Mouse (Mus musculus): ENCODE data around the gene Cdc42se2. TPM values are rescaled to one million over a fixed set of nuclear protein-coding genes. Genes with fewer than 3 reads are reported as not detected.

The Cdc42se2 gene
- polyA plus RNA-seq, 1 experiment from 2014 or later: 110 TPM

GRCm38 (mm10) chr11:54771549-54771948 lies 15.9 kb downstream of the Cdc42se2 start:
- Histone ChIP-seq H3K9me3 (ENCODE audit: control insufficient read depth, low read length) (no peaks in the 10 kb centered on the region), H3K36me3 (ENCODE audit: control insufficient read depth, insufficient read depth, low read length) (no peaks in the 10 kb centered on the region), H3K4me3 (ENCODE audit: low read length) (no peak overlapping the region), H3K27ac (ENCODE audit: low read depth, low read length) (no peak overlapping the region), H3K4me2 (replicated peaks; ENCODE audit: low read depth, low read length) (no peak overlapping the region), H3K4me1 (ENCODE audit: control insufficient read depth, insufficient read depth, low read length) (0 out of 2 replicates have a peak, but pooled peaks cover 3% of the 10 kb centered on the region), H3K27me3 (ENCODE audit: control insufficient read depth, insufficient read depth, low read length) (no peaks in the 10 kb centered on the region), H3K9ac (ENCODE audit: low read depth, low read length) (no peak overlapping the region)
- ATAC-seq (ENCODE audit: low FRiP score, low TSS enrichment): no peak

- no peak overlapping the region for H3K4me2 ChIP-seq (replicated peaks; ENCODE audit: low read depth, low read length)
- no peak overlapping the region for H3K27ac ChIP-seq (ENCODE audit: low read depth, low read length)
- no peak for ATAC-seq (ENCODE audit: low FRiP score, low TSS enrichment)
- H3K9me3 ChIP-seq (ENCODE audit: control insufficient read depth, low read length): no peaks in the 10 kb centered on the region
- no peaks in the 10 kb centered on the region for H3K27me3 ChIP-seq (ENCODE audit: control insufficient read depth, insufficient read depth, low read length)
- H3K9ac ChIP-seq (ENCODE audit: low read depth, low read length): no peak overlapping the region
- 88% methylated on average over 5 of the region's 5 CpGs for WGBS
- no peaks in the 10 kb centered on the region for H3K36me3 ChIP-seq (ENCODE audit: control insufficient read depth, insufficient read depth, low read length)
- H3K4me1 ChIP-seq (ENCODE audit: control insufficient read depth, insufficient read depth, low read length): no peaks in the 10 kb centered on the region
- no peak overlapping the region for H3K4me3 ChIP-seq (ENCODE audit: low read length)
Observed at GRCm38 (mm10) chr11:54769843-54770242, 17.6 kb downstream of the Cdc42se2 start.

- Histone ChIP-seq H3K9ac (ENCODE audit: low read depth, low read length) (no peak overlapping the region), H3K36me3 (ENCODE audit: control insufficient read depth, insufficient read depth, low read length) (no peaks in the 10 kb centered on the region), H3K9me3 (ENCODE audit: control insufficient read depth, low read length) (no peaks in the 10 kb centered on the region), H3K4me3 (ENCODE audit: low read length) (no peak overlapping the region), H3K27ac (ENCODE audit: low read depth, low read length) (no peak overlapping the region), H3K4me1 (ENCODE audit: control insufficient read depth, insufficient read depth, low read length) (no peaks in the 10 kb centered on the region), H3K4me2 (replicated peaks; ENCODE audit: low read depth, low read length) (no peak overlapping the region), H3K27me3 (ENCODE audit: control insufficient read depth, insufficient read depth, low read length) (no peaks in the 10 kb centered on the region)
- ATAC-seq (ENCODE audit: low FRiP score, low TSS enrichment): no peak
- 94% methylated on average over 3 of the region's 3 CpGs for whole genome bisulfite sequencing
Observed at GRCm38 (mm10) chr11:54768116-54768690, 19.3 kb downstream of the Cdc42se2 start.

GRCm38 (mm10) chr11:54764759-54765158 lies 22.7 kb downstream of the Cdc42se2 start:
- Histone ChIP-seq H3K4me2 (replicated peaks; ENCODE audit: low read depth, low read length) (no peak overlapping the region), H3K27me3 (ENCODE audit: control insufficient read depth, insufficient read depth, low read length) (no peaks in the 10 kb centered on the region), H3K9me3 (ENCODE audit: control insufficient read depth, low read length) (no peaks in the 10 kb centered on the region), H3K9ac (ENCODE audit: low read depth, low read length) (no peak overlapping the region), H3K4me3 (ENCODE audit: low read length) (no peak overlapping the region), H3K27ac (ENCODE audit: low read depth, low read length) (no peak overlapping the region), H3K4me1 (ENCODE audit: control insufficient read depth, insufficient read depth, low read length) (no peaks in the 10 kb centered on the region), H3K36me3 (ENCODE audit: control insufficient read depth, insufficient read depth, low read length) (no peaks in the 10 kb centered on the region)
- 98% methylated on average over 1 of the region's 1 CpGs for WGBS
- no peak for ATAC-seq (ENCODE audit: low FRiP score, low TSS enrichment)

- H3K9ac ChIP-seq (ENCODE audit: low read depth, low read length): no peak overlapping the region
- no peak overlapping the region for H3K4me3 ChIP-seq (ENCODE audit: low read length)
- no peaks in the 10 kb centered on the region for H3K27me3 ChIP-seq (ENCODE audit: control insufficient read depth, insufficient read depth, low read length)
- H3K36me3 ChIP-seq (ENCODE audit: control insufficient read depth, insufficient read depth, low read length): no peaks in the 10 kb centered on the region
- H3K27ac ChIP-seq (ENCODE audit: low read depth, low read length): no peak overlapping the region
- ATAC-seq (ENCODE audit: low FRiP score, low TSS enrichment): no peak
- H3K9me3 ChIP-seq (ENCODE audit: control insufficient read depth, low read length): no peaks in the 10 kb centered on the region
- no peaks in the 10 kb centered on the region for H3K4me1 ChIP-seq (ENCODE audit: control insufficient read depth, insufficient read depth, low read length)
- WGBS: 67% methylated on average over 3 of the region's 3 CpGs
- H3K4me2 ChIP-seq (replicated peaks; ENCODE audit: low read depth, low read length): no peak overlapping the region
Observed at GRCm38 (mm10) chr11:54764026-54764425, 23.4 kb downstream of the Cdc42se2 start.

- no peaks in the 10 kb centered on the region for H3K27me3 ChIP-seq (ENCODE audit: control insufficient read depth, insufficient read depth, low read length)
- no peak overlapping the region for H3K4me3 ChIP-seq (ENCODE audit: low read length)
- 90% methylated on average over 5 of the region's 5 CpGs for WGBS
- no peaks in the 10 kb centered on the region for H3K9me3 ChIP-seq (ENCODE audit: control insufficient read depth, low read length)
- no peak overlapping the region for H3K9ac ChIP-seq (ENCODE audit: low read depth, low read length)
- H3K27ac ChIP-seq (ENCODE audit: low read depth, low read length): no peak overlapping the region
- no peaks in the 10 kb centered on the region for H3K36me3 ChIP-seq (ENCODE audit: control insufficient read depth, insufficient read depth, low read length)
- no peaks in the 10 kb centered on the region for H3K4me1 ChIP-seq (ENCODE audit: control insufficient read depth, insufficient read depth, low read length)
- no peak overlapping the region for H3K4me2 ChIP-seq (replicated peaks; ENCODE audit: low read depth, low read length)
- no peak for ATAC-seq (ENCODE audit: low FRiP score, low TSS enrichment)
Observed at GRCm38 (mm10) chr11:54762735-54763134, 24.7 kb downstream of the Cdc42se2 start.

- peaks cover 14% of the 10 kb centered on the region; the same call in 1 of the 2 replicates for H3K36me3 ChIP-seq (ENCODE audit: control insufficient read depth, insufficient read depth, low read length)
- H3K4me3 ChIP-seq (ENCODE audit: low read length): no peak overlapping the region
- H3K9me3 ChIP-seq (ENCODE audit: control insufficient read depth, low read length): no peaks in the 10 kb centered on the region
- H3K4me1 ChIP-seq (ENCODE audit: control insufficient read depth, insufficient read depth, low read length): no peaks in the 10 kb centered on the region
- no peak overlapping the region for H3K27ac ChIP-seq (ENCODE audit: low read depth, low read length)
- H3K9ac ChIP-seq (ENCODE audit: low read depth, low read length): no peak overlapping the region
- H3K27me3 ChIP-seq (ENCODE audit: control insufficient read depth, insufficient read depth, low read length): no peaks in the 10 kb centered on the region
- 53% methylated on average over 1 of the region's 1 CpGs for WGBS
- no peak for ATAC-seq (ENCODE audit: low FRiP score, low TSS enrichment)
- no peak overlapping the region for H3K4me2 ChIP-seq (replicated peaks; ENCODE audit: low read depth, low read length)
Observed at GRCm38 (mm10) chr11:54757993-54758392, 29.5 kb downstream of the Cdc42se2 start.

GRCm38 (mm10) chr11:54755148-54755664 lies 32.3 kb downstream of the Cdc42se2 start:
- no peaks in the 10 kb centered on the region for H3K9me3 ChIP-seq (ENCODE audit: control insufficient read depth, low read length)
- H3K4me1 ChIP-seq (ENCODE audit: control insufficient read depth, insufficient read depth, low read length): no peaks in the 10 kb centered on the region
- H3K4me3 ChIP-seq (ENCODE audit: low read length): no peak overlapping the region
- 90% methylated on average over 5 of the region's 5 CpGs for WGBS
- H3K9ac ChIP-seq (ENCODE audit: low read depth, low read length): no peak overlapping the region
- H3K27me3 ChIP-seq (ENCODE audit: control insufficient read depth, insufficient read depth, low read length): no peaks in the 10 kb centered on the region
- H3K27ac ChIP-seq (ENCODE audit: low read depth, low read length): no peak overlapping the region
- H3K4me2 ChIP-seq (replicated peaks; ENCODE audit: low read depth, low read length): no peak overlapping the region
- peaks cover 22% of the 10 kb centered on the region; the same call in 1 of the 2 replicates for H3K36me3 ChIP-seq (ENCODE audit: control insufficient read depth, insufficient read depth, low read length)
- no peak for ATAC-seq (ENCODE audit: low FRiP score, low TSS enrichment)

- no peak for ATAC-seq (ENCODE audit: low FRiP score, low TSS enrichment)
- WGBS: 87% methylated on average over 10 of the region's 10 CpGs
- H3K9me3 ChIP-seq (ENCODE audit: control insufficient read depth, low read length): no peaks in the 10 kb centered on the region
- no peaks in the 10 kb centered on the region for H3K4me1 ChIP-seq (ENCODE audit: control insufficient read depth, insufficient read depth, low read length)
- H3K4me3 ChIP-seq (ENCODE audit: low read length): no peak overlapping the region
- no peaks in the 10 kb centered on the region for H3K27me3 ChIP-seq (ENCODE audit: control insufficient read depth, insufficient read depth, low read length)
- no peak overlapping the region for H3K9ac ChIP-seq (ENCODE audit: low read depth, low read length)
- H3K4me2 ChIP-seq (replicated peaks; ENCODE audit: low read depth, low read length): no peak overlapping the region
- no peak overlapping the region for H3K27ac ChIP-seq (ENCODE audit: low read depth, low read length)
- H3K36me3 ChIP-seq (ENCODE audit: control insufficient read depth, insufficient read depth, low read length): peaks cover 25% of the 10 kb centered on the region; the same call in 1 of the 2 replicates
Observed at GRCm38 (mm10) chr11:54754301-54755147, 33.0 kb downstream of the Cdc42se2 start.

Measured in kidney, embryonic 14.5 days (tissue).